Mouse (Mus musculus) heart, postnatal 14 days (tissue): ENCODE measurements at regions not wholly inside any gene's neighbourhood (a gene's known extent, or its start where the extent isn't known, plus 50 kb on each side); places are given as distances from the start of the nearest gene placed in this dataset.
A peak's percentile ranks its signal among the peaks of the same experiment; 100 is the strongest.

Source experiments
- DNase-seq, 2 experiments: peaks; one replicate each; pipeline ENCODE4 v3.0.0; 2021 to 2022
- intact Hi-C: fragments of 180-260 bp; cut with DNase I; formaldehyde crosslinking; loops from one replicate; pipeline ENCODE4 v1.15.1; 2025

DNA sequence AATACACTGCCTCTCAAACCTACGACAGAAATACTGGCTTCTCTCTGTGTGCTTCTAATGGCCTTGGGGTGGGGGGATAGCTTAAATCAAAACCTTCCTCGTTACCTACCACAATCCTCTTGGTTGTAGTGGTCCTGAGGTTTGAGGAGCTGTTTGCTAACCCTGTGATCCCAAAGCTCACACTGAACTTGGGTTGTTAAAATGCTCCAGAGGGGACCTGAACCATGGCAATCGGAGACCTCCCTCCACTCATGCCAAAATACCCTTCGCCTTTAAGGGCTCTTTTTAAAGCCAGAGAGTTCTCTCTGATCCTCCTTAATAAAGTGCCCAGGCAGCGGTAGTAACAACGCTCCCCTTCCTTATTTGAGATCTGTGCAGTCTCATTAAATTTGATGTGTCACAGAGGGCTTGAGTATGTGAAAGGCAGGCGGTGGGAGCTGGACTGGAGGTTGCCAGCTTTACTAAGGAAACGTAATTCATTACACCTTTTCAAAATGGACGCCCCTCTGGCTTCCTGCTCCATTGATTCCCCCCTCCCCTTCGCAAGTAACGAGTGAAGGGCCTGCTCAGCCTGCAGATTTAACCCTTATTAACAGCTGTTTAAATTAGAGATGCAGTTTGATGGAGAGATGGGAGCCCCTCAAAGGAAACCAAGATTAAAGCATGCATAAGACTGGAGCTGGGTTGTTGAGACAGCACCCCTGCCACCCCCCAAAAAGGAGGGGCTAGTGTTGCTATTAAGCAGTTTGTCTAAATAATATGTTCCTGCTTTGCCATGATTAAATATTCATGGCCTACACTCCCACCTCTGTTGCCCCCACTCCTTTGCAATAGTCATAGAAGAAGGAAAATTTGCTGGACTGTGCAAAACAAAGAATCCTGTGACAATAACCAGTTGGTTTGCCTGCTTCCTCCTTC, 289.4 kb downstream of the Sorl1 start:
- DNase-seq: no peak
- intact Hi-C loops: no loop called here

DNA sequence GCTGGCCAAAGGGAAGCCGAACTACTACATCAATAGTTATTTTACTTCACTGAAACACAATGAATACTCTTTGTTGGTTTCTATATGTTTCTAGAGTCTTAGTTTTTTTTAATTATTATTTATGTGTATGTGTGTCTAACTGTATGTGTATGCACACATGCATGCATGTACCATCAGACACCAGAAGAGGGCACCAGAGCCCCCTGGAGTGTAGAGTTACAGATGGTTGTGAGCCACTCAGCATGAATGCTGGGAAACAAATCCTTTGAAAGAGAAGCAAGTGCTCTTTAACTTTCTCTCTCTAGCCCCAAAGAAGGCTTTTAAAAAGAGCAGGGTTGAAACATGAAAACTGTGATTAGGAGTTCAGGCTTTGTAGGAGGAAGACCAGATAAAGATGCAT, 290.7 kb downstream of the Sorl1 start:
- DNase-seq: no peak
- intact Hi-C loops: no loop called here

DNA sequence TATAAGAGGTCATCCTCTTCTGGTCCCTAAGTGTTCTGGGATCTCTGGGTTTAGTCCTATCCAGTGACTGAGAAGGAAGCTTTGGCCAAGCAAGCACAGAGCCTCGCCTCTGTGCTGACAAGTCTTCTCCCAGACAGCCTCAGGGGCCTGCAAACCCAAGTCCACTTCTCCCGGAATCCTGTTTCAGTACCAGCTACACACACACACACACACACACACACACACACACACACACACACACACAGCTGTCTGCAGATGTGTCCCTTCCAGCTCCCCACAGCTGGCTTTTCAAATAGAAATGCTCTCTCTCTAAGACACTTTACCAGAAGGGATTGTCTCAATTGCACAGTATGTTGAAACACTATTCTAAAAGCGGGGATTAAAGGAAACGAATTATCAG, 296.7 kb downstream of the Sorl1 start:
- intact Hi-C loops: no loop called here
- DNase-seq: peak; percentile 36 to 42

DNA sequence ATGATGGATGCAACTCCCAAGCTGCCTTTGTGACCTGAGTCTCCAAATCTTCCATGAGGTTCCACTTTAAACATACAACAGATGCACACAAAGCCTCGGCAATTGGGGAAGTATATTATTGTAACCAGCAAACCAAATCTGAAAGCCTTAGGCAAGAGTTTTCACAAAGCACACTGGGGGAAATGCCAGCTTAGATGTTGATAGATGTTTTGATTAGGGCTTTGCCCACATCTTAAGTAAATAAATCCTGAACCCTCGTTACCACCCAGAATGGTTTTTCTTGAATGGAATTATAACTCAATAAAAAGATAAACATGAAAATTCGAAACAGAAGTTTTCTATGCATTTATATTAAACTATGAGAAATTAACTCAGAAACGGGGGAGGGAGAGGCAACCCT, 302.7 kb downstream of the Sorl1 start:
- no peak for DNase-seq
- intact Hi-C loops: no loop called here

DNA sequence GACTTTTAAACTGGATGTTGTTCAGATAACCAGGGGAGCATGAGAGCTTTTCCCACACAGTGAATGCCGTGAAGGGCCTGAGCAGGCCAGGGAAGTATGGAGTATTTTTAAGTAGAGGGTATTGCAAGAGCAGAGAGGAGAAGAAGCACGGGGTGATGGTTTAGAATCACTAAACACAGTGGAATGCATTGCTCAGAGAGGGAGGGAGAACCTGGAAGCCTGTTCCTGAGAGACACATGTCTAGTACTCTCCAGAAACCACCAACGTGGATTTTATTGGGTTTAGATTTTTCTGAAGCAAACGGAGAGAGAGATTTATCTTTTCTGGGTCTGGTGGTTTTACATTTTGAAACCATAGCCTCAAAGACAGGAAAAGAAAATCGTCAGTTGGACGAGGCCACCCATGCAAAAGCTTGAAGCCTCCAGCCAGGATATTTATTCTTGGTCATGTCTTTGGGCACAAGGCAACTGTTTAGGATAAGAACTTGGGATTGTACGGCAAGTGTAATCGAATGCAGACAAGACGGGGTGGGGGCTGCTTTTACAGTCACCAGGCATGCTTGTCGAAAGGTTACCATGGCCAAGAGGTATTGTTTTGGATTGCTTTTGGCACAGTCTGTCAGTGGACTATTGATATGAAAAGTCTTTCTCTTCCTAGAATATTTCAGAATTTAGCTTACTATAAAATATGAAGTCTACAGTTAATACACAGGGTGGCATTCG, 306.2 kb downstream of the Sorl1 start:
- intact Hi-C loops: no loop called here
- no peak for DNase-seq

DNA sequence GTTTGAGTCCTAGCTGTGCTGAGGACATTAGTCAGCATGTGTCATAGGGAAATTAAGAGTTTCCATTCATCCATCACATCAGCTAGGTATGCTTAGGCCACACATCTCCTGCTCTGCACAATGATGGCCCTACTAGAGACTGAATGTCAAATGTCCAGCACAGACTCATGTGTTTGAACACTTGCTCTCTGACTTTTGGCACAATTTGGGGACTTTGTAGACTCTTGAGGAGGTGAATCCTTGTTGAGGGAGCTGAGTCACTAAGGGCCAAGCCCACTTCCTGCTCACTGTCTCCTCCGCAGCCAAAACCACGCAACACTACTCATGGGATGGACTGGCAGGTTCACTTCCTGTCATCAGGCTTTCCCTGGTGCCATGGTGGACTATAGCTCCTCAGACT, 308.2 kb downstream of the Sorl1 start:
- intact Hi-C loops: no loop called here
- DNase-seq: no peak

DNA sequence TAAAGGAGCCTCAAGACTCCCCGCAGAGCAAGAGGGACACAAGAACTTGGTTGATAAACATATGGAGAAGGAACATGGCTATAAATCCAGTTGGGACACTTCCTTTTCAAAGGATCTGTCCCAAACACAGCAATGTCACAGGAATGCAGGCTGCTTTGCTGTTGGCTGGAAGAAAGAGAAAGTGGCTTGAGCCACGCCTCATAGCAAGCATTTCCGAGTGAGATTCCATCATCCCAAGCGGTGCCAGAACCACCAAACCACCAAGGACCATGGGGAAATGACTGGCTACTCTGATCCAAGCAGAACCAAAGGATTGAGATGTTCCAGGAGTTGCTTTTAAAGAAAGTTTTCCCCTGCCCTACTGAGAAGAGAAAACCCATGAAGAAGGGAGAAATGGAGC, 314.8 kb downstream of the Sorl1 start:
- DNase-seq: peak; percentile 8 to 30
- intact Hi-C loops: no loop called here

DNA sequence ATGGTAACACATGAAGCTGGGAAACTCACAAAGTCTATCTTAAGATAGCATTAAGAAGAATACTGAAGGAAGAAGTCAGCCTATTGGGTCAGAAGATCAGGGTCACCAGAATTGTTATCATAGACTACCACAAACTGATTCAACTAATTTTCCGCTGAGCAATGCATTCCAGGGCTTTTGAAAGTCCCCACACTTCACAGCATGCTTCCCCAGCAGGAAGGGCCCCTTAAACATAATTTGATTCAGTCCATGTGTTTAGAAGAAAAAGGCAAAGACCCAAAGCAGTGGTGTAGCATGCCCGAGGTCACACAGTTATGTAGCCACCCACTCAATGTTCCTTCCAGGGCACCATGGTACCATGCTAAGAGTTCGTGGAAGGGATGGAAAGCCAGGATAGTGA, 315.3 kb downstream of the Sorl1 start:
- intact Hi-C loops: no loop called here
- no peak for DNase-seq

DNA sequence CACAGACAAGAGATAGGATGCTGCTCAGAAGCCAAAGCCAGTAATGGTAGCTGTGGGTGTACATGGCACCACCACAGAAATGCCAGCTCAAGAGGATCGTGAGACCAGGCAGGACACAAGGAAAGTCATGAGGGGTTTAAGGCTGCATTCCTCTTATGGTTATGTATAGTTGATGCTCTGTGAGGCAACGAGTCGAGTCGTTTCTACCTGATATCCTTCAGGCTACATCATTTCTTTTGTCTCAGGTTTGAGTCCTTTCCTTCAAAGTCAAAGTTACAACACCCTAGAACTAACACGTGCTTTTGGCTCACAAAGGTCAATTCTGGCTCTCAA, 317.8 kb downstream of the Sorl1 start:
- DNase-seq: no peak
- intact Hi-C loops: no loop called here

DNA sequence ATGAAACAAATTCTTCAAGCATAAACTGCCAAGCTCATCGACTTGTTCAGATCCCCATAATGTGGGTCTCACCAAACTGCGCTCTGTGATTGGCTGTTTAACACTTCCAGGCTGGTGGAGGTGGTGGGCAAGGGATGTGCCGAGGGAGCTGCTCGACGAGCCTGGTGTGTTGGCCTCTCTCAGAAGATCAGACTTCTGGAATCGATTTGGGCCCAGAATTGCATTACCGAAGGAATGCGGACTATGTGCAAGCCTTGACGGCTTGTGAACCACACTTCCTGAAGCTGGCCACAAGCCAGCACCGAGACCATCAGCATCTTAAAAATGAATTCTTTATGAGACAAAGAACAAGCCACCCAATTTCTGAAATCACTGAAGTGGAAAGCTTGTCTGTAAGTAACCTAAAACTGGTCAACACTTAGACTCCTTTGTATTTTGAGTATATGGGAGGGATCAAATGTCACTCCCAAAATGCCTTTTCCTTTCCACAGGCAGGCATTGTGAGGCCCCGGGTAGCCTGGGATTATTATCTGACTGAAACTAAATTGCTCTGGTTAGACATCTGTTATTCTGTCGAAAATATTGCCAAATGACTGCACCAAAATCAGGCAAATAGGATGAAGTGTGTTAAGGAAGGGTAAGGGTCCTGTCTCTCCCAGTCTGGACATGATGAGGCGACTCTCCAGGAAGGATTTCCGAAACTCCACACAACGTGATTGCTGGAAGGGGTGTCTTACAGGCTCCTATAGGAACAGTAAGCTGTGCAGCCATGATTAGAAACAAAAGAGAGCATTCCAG, 318.4 kb downstream of the Sorl1 start:
- DNase-seq: no peak
- intact Hi-C loops: no loop called here

DNA sequence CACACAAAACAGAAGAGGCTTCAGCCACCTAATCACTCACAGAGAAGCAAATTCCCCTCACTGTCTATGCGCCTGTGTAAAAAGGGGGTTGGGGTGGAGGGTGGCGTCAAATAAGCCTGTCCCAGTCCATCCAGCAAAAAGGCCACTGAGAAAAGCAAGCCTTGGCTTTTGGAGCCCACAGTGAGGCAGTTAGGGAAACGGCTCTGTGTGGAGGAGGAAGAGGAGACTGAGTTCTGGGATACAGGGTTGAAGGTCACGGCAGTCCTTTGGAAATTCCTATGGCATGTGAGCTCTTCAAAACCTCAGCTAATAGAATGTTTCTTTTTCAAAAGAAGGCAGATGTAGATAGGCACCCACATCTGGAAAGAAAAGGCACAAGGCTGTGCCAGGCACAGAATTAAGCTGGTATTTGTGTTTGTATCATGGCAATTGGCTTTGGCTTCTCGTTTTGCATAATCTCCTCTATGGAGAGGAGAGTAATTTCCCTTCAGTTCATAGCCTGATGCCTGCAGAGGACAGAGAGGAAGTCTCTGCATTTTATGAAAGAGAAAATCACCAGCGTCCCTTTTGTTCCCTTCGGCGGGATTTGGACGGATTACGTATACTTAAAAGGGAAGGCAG, 319.3 kb downstream of the Sorl1 start:
- no peak for DNase-seq

DNA sequence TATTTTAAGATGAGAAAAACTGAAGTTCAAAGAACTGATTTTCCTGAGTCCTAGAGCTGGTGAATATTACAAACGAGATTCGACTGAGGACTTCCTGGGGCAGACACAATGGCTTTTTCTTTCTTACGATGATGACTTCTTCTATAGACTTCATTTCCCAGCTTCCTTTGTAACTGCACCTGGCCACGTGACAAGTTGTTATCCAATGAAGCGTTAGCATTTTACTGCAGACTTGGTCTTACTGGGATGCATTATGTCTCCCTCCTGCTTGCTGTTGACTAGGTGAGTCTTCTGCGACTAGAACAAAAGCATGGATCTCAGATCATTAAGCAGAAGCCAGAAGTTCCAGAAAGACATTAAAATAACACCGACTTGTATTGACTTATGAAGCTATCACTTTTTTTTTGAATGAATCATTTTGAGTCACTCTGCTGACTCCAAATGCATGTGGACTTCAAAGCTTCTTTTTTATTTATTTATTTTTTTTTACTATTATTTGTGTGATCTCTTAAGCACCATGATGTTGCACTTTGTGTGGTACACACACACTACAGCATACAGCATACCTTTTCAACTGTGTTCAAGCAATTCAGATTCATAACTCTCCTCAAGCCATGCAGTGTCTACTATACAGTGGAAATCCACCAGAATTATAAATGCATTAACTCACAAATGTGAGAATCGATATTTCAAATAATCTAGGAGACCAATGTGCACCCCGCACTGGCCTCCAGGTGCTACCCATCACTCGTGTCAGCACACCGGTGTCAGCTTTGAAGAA, 320.2 kb downstream of the Sorl1 start:
- intact Hi-C loops: no loop called here
- no peak for DNase-seq

More for the DNA sequence above, 319.3 kb downstream of the Sorl1 start:
- intact Hi-C loops: no loop called here

DNA sequence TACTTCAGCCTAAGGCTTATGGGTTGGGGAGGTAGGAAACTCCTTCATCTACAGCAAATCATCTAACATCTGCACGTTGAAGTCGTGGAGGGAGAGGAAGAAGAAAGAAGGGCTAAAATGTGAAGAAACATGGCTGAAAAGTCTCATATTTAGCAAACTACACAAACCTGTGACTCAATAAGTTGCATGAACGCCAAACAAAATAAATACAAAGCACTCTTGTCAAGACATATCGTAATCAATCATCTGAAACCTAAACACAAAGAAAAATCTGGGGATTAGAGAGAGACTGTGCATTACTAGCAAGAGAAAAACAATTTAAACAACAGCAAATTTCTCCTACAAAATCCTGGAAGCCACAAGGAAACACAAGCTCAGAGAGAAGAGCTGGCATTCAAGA, 322.7 kb downstream of the Sorl1 start:
- intact Hi-C loops: no loop called here
- no peak for DNase-seq

DNA sequence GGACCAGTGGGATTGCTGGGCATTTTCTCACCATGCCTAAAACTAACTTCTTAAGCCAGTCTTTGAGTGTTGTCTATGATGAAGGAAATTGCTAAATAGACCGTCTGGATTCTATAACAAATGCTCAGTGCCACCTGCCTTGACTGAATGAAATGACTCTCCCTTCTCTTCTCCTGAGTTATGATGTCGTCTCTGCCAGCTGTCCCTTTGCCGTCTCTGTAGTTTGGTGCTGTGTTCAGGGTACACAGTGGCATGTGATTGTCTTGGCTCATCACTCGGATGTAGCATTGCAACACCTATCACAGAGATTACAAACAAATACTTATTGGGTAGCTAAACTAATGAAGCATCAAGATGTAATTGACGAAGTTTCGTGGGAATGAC, 331.3 kb downstream of the Sorl1 start:
- intact Hi-C loops: no loop called here

DNA sequence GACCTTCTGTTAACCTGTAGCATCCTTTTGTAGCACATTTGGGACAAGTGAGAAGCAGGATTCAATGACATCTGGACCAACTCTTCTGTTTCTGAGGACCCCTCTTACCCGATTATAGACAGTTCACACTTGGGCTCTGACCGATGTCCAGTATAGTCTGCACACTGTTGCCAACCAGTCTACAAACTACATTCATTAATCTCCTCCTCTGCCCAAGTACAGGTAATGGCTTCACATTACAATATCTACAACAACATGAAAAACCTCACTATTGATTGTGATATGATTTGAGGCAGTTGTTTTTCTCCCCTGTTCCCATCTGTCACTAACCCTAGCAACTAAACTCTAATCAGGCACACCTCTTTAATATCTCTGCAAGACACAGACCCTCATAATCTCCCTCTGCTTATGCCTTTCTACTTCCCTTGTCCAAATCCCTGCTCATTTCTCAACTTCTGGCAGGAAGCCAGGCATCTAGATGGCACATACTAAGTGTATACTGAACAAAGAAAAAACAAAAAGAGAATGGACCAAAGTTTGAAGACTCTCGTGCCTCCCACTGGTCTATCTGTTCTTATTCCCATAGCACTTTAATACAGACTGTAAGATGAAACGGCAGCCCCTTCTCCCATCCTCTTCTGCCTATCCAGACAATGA, 331.8 kb downstream of the Sorl1 start:
- intact Hi-C loops: no loop called here

More for the DNA sequence above, 331.3 kb downstream of the Sorl1 start:
- no peak for DNase-seq

DNA sequence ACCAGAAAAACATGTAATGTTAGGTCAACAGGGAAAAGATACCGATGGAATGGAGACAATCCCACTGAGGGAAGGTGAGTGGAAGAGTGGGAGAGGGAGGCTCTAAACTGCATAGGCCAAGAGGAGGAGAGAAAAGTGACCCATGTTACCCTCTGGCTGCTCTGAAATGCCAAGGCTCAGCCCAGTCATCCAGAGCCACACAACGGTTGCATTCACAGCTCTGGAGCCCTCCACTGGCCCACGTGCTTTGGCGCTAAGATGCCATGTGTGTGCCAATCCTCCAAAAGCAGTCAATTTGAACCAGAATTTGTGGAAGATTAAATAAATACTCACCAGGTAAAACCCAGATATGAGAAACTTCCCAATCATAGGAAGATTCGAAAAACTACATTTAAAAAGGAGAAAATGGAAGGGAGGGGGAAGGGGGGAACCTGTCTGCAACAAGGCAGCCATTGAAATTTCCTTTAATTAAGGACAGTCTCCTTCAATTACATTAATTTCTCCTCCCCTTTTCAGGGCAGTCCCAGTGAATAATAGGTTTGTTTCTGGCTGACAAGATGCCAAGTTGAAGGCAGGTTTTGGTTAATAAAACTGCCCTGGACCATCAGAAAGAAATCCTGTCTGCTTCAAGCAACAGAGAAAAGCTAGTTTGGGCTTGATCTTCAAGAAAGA, 332.5 kb downstream of the Sorl1 start:
- intact Hi-C loops: no loop called here
- DNase-seq: no peak

More for the DNA sequence above, 331.8 kb downstream of the Sorl1 start:
- DNase-seq: no peak

DNA sequence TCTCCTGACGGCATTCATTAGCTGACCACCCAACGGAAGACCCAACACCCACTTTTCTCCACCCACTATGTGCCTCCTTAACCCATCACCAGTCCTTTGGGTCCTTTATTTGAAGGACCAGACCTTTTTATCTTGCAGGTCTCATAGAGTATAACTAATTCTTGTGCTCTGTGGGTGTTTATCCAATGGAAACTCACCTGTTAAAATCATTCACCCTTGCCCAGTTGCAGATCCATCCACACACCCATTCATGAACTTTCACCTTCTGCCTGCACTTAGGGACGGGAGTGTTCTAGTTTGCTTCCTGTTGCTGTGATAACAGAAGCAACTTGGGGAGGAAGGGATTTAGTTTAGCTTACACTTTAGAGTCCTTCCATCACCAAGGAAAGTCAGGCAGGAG, 339.0 kb downstream of the Sorl1 start:
- intact Hi-C loops: no loop called here
- DNase-seq: no peak

DNA sequence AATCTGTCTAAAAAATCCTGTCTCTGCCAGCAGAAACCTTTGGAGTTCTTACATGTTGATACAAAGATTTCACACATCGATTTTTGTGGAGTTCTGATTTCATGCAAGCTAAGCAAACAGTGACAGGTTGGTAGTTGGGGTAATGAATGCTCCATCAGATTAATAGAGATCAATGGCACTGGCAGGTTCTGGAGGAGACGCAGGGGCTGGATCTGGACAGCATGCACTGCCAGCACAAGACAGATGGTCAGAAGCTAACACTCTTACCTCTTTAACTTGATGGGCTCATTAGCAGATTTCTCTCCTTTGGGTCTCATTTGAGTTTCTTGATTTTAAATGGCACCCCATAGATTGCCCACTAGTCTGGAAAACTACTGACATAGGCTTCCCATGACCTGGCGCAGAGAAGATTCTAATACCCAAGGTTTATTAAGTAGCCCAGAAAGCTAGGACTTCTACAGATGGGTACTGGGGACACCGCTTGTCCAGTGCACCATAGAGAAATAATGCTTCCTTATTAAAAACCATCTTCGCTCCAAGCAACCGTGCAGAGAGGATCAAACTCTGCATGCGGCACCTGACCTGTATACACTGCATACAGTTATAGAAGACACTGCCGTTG, 351.7 kb downstream of the Sorl1 start:
- no peak for DNase-seq
- intact Hi-C loops: no loop called here

DNA sequence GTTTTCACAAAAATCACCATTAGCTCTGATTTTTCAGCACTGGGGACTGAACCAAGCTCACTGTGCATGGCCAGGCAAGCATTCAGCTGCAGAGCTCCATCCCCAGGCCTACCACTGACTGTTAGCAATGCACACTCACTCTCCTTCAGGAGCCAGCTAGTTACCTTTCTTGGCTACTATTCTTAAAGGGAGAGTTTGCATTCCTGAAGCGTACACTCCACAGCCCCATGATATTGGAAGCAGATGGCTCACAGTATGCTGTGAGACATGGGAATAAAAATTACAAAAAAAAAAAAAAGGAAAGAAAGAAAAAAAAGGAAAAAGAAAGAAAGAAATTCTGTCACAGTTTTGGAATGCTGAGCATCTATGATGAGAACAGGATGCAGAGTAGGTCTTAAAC, 352.8 kb downstream of the Sorl1 start:
- intact Hi-C loops: no loop called here
- no peak for DNase-seq
